Mouse (Mus musculus) brain, adult 2 months (tissue): ENCODE data around the gene Lrrc32.

Source experiments
- DNase-seq: peaks from one replicate; pipeline ENCODE4 v3.0.0; 2011; ENCODE audit warnings: low read depth, low spot score

Gene Lrrc32

GRCm38 (mm10) chr7:98488398-98489130 lies 519 bp upstream of the Lrrc32 start:
- DNase-seq, result no peak

- peak; percentile 69 for DNase-seq
Observed at GRCm38 (mm10) chr7:98489623-98490084, 571 bp downstream of the Lrrc32 start.

- no peak for DNase-seq
Observed at GRCm38 (mm10) chr7:98490328-98490727, 1.2 kb downstream of the Lrrc32 start.

GRCm38 (mm10) chr7:98490911-98491310 lies 1.8 kb downstream of the Lrrc32 start:
- DNase-seq, result no peak

- DNase-seq, result peak; percentile 55
Observed at GRCm38 (mm10) chr7:98491451-98492200, 2.5 kb downstream of the Lrrc32 start.

GRCm38 (mm10) chr7:98492331-98492730 lies 3.2 kb downstream of the Lrrc32 start:
- DNase-seq, result no peak

GRCm38 (mm10) chr7:98493307-98493706 lies 4.2 kb downstream of the Lrrc32 start:
- DNase-seq, result no peak

GRCm38 (mm10) chr7:98493901-98494480 lies 4.9 kb downstream of the Lrrc32 start:
- DNase-seq, result no peak

GRCm38 (mm10) chr7:98495591-98495990 lies 6.5 kb downstream of the Lrrc32 start:
- no peak for DNase-seq

- DNase-seq, result no peak
Observed at GRCm38 (mm10) chr7:98497451-98497850, 8.4 kb downstream of the Lrrc32 start.

- DNase-seq, result no peak
Observed at GRCm38 (mm10) chr7:98498101-98498500, 9.0 kb downstream of the Lrrc32 start.

GRCm38 (mm10) chr7:98498656-98499560 lies 9.8 kb downstream of the Lrrc32 start:
- peak; percentile 80 for DNase-seq

- no peak for DNase-seq
Observed at GRCm38 (mm10) chr7:98499561-98500292, 10.6 kb downstream of the Lrrc32 start.

- DNase-seq, result no peak
Observed at GRCm38 (mm10) chr7:98500470-98500869, 11.4 kb downstream of the Lrrc32 start.

- no peak for DNase-seq
Observed at GRCm38 (mm10) chr7:98501078-98501477, 12.0 kb downstream of the Lrrc32 start.

GRCm38 (mm10) chr7:98502921-98503320 lies 13.8 kb downstream of the Lrrc32 start:
- no peak for DNase-seq

GRCm38 (mm10) chr7:98503951-98504647 lies 15.0 kb downstream of the Lrrc32 start:
- peak; percentile 56 for DNase-seq

- DNase-seq, result no peak
Observed at GRCm38 (mm10) chr7:98504726-98505314, 15.7 kb downstream of the Lrrc32 start.

GRCm38 (mm10) chr7:98505664-98506063 lies 16.6 kb downstream of the Lrrc32 start:
- no peak for DNase-seq
